Mouse (Mus musculus): ENCODE measurements around the gene Gdf9.

GRCm38 (mm10) chr11:53453031-53453430 lies 22.2 kb downstream of the Gdf9 start:
- TF ChIP-seq EP300 (IDR thresholded peaks at IDR 0.05) (no peak), CTCF (IDR thresholded peaks at IDR 0.05) (no peak)

Data from lung, postnatal 0 days (tissue).